Mouse (Mus musculus) spleen, embryonic (tissue): ENCODE results near the gene Mafg.

Experiments
- CTCF ChIA-PET: fragments of 350-600 bp; sonication (Branson Sonifier 250); formaldehyde crosslinking; loops from one replicate; lab custom pipeline; 2022; lab: Charles Lee

The Mafg gene

DNA sequence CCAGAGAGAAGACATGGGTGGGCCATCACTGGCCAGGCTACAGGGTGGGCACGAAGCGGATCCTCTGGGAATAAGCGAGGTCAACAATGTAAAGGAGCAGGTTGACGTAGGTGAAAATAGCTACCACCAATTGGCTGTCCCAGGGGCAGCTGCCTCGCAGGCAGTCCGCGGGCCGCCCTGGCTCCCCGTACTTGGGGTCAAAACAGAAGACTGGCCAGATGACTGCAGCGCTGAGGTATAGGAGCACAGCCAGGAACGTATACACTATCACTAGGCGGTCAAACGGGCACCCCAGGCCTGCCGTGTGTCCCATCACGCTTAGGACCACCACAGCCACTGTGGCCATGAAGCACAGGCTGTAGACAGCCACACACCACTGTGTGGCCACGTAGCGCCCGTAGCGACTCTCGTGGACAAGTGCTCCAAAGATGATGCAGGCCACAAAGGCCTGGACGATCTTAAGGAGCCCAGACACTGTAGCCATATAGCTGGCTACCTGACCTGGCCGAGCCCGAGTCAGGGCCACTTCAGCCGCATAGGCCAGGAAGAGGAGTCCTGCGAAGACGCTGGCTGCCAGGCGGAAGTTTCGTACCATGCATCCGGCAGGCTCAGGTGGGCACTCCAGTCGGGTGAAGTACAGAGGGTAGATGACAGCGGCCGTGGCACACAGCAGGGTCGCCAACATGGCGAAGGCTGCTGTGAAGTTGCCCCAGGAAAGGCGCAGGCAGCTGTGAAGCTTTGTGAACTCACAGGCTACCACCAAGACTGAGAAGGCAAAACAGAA lies 13.8 kb upstream of the Mafg start:
- CTCF ChIA-PET: no interaction called here

DNA sequence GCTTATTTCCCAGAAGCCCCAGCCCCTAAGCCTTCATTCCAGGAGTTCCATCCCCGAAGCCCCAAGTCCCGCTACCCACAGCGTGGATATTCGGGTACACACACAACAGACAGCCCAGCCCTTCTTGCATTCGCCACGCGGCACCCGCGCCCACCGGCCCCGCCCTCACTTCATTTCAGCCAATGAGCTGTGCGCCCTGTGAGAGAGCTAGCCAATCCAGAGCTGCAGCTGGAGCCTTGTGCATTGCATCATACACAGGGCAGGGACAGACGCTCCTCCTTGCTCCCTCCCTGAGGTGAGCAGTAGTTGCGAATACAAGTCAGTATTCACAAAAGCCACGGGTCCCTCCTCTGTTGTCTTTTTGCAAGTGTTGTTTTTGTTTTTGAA lies 10.2 kb upstream of the Mafg start, which contains the start of gene Pycr1:
Gene Pycr1 (minus strand): TSS at position 169 of the 387 bp plus-strand sequence.
- CTCF ChIA-PET: interaction anchor here (0.9 kb wide), 1 partner anchor 22 kb away, joined by 3 read pairs; no protein-coding TSS in a partner anchor

DNA sequence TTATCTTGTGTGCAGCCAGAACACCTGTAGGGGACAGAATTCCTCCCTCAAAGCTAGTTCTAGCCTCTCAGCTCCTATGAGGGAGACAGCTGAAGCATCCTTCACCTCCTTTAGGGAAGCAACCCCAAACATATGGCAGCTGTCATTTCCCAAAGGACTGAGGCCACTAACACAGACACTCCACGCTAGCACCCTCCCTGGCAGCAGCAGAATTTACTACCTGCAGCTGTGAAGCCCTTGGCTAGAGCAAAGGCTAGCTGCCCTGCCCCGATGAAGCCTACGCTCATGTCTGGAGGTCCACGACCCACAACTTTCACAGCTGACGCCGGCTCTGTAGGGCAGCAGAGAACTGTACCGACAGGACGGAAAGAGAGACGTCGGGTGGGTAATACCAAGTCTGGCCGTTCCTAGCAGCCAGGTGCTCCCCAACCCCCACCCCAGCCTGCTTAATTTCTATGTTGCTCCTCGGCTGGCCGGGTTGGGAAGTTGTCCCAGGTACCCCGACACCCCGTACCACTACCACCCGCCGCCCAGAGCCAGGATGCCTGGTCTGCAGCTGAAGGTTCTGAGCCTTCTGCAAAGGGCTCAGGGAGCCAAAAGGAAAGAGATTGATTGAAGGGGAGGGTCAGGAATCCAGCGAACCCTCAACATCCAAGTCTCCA lies 9.7 kb upstream of the Mafg start:
- CTCF ChIA-PET: interaction anchor here (0.9 kb wide), 1 partner anchor 22 kb away, joined by 3 read pairs; no protein-coding TSS in a partner anchor

DNA sequence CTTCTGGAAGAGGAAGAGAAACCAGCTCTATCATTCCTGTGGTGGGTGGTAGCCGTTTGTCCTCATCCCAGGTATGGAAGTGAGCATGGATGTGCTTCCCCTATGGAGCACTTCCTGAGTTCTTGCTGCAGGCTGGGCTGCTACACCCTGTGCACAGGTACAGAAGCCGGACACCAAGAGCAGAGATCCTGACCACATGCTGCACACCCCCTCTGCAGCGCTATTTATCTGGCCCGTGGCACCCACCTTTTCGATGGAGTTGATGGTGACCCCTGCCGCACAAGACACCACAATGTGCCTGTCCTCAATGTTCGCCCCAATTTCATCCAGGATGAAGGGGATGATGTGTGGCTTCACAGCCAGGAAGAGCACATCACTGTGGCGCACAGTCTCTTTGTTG lies 8.5 kb upstream of the Mafg start:
- CTCF ChIA-PET: no interaction called here

DNA sequence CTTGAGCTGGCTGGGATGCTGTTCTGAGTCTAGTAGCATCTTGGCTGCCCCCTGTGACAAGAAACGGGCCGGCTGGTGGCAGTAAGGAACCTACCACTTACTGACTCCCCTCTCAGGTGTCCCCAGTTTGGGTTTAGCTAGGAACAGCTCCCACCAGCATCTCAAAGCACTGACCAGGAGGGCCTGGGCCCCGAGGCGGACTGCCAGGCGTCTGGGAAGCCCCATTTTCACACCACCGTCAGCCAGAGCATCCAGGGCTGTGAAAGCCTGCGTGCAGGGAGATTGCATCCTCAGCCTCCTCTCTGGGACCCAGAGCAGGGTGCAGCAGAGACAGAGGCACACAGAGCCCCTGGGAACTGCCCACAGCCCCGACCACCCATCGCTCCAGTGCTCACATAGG lies 7.9 kb upstream of the Mafg start:
- CTCF ChIA-PET: no interaction called here

DNA sequence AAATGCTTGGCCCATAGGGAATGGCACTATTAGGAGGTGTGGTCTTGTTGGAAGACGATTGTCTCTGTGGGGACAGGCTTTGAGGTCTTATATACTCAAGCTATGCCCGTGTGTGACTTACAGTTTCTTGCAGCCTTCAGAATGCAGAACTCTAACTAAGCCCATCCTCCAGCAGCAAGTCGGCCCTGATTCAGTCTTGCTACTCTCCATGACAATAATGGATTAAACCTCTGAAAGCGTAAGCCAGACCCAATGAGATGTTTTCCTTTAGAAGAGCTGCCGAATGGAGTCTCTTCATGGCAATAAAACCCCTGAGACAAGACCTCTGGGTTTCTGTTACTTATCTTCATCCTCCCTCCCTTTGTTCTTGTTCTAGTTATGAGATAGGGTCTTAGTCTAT lies 1.4 kb upstream of the Mafg start:
- CTCF ChIA-PET: no interaction called here

DNA sequence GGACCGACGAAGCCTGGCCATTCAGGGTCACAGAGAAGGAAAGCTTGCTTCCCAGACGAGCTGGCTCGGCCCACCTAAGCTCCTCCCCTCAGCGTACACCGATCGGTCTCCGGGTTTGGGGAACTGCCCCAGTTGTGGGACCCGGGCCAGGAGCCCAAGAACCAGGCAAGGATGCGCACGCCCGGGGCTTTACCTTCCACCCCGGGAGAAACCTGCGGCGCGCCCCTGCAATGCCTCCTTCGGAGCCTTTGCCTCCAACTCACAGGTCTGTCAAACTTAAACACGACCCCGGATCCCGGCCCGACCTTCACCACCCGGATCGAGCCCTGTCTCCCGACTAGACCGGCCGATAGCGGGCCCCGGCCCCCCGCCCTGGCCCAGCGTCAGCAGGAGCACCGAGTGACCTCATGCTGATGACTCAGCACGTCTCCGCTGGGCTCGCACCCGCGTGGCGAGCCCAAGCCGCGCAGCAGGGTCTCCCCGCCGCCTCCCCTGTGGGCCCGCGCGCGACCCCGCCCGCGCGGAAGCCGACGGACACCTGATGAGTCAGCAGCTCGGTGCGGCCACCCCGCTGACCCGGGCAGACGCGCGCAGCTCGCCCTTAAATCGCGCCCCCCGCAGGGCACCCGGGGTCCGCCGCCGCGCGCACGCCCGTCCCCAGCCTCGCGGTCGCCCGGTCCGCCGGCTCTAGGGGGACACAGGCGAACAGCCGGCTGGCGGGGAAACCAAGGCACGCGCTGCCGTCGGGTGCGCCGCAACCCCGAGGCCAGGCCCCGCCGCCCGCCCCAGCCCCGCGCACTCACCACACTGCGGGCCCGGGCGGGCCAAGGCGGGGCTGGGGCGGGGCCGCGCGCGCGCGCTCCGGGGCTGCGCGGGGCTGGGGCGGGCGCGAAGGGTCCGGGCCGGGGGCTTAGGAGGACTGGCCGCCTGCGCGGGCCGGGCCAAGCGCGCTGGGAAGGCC lies 561 bp downstream of the Mafg start:
- CTCF ChIA-PET: no interaction called here

DNA sequence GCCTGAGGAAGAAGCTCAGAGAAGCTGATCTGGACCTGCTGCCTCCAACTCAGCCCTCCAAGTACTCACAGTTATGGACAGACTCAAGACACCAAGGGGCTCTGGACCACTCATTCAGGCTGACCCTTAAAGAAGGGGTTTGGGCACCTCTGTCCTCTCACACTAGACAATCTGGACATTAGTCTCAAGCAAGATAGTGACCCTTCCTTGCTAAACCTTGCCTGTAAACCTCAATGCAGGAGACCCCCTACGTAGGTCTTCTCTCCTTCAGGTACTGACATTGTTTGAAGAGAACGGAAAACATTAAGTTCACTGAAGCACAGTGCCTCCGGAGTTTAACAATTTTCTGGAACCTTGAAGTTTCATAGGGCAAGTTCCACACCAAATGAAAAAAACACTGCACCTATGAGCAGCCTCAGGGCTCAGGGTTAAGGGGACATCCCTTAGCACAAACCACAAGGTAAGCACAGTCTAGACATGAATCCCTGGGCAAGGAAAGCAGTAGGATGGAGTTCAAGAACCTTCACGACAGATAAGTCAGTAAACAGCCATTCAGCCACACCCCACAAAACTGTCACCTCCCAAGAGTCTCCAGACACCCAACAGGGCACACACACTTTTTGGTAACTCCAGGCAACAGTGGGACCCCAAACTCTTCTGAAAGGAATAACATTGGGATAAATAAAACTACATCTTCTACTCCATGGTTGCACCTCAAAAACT lies 1.5 kb downstream of the Mafg start:
- CTCF ChIA-PET: no interaction called here

DNA sequence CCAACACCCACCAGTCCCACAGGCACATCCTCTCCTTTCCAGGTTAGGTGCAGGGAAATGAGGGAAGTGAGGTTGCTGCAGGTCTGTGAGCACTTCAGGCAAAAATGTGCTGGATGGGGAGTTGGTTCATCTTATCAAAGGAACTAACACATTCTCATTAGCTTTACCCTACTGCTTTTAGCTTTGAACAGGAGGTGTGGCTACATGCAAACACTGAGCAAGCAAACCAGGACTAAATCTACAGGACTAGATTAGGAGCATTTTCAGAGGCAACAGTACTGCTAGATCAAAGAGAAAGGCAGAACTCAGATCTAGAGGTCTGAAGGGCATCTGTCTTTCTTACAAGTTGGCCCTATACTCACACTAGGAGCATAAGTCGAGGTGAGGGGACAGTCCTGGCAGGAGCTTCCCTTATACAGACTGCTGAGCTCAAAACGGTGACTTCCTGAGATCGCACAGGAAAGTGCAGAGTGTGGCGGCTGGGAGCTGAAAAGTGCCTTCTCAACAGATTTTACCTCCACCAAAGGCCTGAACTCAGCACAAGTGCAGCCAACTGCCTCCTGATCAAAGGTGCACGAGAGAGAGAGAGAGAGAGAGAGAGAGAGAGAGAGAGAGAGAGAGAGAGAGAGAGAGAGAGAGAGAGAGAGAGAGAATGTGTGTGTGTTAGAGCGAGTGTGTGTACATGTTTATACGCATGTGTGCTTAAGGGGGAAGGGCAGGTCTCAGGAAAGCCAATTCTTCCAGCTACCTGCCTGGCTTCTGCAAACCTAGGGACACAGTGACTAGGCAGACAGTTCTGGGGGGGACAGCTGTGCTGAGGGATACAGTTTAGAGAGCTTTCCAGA lies 2.3 kb downstream of the Mafg start:
- CTCF ChIA-PET: interaction anchor here (0.7 kb wide), 1 partner anchor 323 kb away, joined by 3 read pairs; no protein-coding TSS in a partner anchor

DNA sequence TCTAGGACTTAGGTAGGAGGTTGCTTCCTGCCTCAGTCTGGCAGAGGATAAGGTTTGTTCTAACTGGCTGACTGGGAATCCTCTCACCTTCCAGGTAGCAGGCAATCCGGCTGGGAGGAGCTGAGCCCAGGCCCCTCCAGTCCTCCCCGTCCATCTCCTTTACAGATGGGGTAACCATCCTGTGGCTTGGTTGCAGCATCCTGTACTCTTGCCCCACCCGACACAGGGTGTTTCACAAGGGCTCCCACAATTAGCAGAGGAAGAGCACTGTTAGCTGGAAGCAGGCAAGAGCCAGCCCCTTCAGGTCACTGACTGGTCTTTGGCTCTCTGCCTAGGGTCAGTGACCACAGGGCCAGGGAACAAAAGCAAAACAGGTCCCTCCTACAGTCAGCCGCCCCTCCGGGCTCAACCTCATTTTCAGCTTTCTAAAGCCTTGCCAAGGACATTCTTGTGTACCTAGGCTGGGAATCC lies 3.0 kb downstream of the Mafg start:
- CTCF ChIA-PET: no interaction called here

DNA sequence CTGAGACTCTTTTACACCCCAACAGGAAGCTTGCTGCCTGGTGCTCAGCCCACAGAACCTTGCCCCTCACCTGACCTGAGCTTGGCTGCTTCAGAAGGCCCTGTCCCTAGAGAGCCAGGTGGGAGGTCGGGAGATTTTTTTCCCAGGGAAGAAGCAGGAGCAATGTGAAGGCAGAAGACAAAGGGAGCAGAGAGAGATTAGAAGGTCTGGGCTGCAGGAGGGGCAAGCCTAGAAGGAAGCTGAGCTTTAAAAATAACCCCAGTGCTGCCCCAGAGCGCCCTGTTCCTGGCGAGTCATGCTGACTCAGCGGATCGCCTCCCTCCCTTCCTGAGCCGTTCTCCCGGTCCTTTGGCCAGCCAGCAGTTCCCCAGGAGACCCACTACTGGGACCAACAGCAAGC lies 3.5 kb downstream of the Mafg start:
- CTCF ChIA-PET: no interaction called here

DNA sequence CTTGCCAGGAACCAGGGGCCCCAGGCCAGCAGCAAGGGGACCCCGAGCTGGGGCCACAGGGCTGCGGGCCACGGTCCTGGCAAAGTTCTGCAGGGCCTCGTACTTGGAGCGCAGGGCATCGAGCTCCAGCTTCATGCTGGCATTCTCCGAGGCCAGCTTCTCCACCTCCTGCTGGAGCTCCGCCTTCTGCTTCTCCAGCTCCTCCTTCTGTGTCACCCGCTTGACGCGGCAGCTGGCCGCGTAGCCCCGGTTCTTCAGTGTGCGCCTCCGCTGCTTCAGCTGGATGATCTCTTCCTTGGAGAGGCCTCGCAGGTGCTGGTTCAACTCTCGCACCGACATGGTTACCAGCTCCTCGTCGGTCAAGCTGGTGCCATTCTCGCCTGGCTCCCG lies 4.1 kb downstream of the Mafg start:
- CTCF ChIA-PET: interaction anchor here (0.6 kb wide), 1 partner anchor 41 kb away, joined by 3 read pairs; no protein-coding TSS in a partner anchor

DNA sequence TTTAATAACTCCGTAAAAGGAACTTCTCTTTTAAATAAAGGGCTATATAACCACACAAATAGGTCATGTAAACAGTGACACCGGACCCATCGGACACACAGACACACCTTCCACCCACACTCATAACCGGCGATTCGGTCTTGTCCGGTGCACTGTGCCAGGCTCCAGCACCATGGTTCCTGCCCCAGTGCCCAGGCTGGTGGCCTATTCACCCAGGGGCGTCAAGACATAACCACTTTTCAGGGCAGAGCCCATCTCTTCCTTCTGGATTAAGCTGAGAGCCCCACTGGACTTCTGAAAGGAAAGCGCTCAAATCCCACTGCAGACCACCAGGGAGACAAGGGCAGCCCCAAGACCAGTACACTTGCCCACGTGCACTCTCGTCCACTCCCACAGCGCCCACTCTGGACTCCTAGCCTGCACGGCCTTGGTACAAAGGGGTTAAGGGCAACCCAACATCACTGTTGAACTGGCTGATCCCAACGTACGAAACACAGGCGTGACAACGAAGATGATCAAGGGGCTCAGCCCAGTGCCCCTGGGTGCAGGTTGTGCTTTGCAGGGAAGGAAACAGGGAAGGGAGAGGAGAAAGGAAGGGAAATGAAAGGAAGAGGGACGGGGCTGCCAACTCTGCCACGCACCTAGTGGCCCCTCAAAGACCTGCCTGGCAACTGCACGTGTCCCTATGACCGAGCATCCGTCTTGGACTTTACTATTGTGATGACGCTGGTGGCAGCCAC lies 4.6 kb downstream of the Mafg start:
- CTCF ChIA-PET: interaction anchor here (0.6 kb wide), 1 partner anchor 42 kb away, joined by 3 read pairs; no protein-coding TSS in a partner anchor

DNA sequence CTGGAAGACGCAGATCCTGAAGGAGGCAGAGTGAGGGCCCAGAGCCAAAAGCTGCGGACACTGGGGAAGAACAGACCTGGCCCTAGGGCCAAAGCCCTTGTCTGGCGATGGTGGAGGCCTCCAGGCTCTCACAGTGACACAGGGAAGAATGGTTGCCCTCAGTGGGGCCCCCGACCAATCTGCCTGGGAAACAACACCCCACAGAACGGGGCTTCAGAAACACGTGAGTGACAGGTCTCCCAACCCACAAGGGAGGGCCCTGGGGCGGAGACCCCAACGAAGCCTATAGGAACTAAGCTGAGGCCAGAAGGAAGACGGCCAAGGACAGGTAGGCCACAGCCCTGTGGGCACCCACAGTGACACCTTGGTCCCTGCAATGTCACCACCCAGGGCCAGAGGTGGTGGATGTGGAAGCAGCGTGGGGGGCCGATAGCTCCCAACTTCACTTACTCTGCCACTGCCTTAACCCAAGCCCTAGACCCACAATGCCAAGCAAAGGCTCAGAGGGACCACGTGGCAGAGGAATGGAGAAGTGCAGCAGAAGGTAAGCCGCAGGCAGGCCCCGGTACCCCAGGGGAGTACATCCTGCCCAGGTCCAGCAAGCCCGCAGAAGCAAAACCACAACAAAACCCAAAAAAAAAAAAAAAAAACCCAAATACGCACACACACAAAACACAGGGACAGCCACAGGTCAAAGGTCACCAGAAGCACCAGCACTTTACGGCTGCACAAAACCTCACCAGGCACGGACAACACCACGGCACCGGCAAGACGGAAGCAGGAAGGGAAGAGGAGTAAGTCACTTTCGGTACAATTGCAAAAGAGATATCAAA lies 5.7 kb downstream of the Mafg start:
- CTCF ChIA-PET: no interaction called here

DNA sequence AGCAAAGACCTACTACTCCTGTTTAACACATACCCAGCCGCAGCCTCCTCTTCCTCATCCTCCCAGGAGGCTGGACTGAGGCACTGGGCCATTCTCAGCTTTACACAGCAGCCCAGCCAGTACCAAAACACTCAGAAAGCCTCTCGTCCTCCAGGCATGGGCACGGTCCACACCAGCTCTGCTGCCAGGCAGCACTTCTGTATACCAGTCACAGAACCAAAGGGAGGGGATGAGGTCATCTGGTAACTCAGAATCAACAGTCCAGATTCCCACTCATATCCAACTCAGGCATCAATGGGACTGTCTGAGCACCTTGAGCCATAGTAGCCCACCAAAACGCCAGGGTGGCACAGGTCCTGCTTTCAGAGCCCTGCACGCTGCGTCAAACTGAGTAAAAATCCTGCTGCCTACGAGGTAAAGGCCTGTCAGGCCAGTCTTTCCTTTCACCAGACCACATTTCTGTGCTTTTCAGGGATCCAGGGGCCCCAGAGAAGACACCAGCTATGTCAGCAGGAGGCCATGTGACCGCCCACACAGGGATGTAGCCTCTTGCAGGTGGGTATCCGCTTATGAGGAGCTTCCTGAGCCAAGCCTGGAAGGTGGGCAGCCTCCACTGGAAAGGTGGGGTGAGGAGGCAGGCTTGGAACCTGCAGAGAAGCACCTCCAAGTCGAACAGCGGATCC lies 6.5 kb downstream of the Mafg start:
- CTCF ChIA-PET: interaction anchor here (0.6 kb wide), 1 partner anchor 52 kb away, joined by 16 read pairs; no protein-coding TSS in a partner anchor

DNA sequence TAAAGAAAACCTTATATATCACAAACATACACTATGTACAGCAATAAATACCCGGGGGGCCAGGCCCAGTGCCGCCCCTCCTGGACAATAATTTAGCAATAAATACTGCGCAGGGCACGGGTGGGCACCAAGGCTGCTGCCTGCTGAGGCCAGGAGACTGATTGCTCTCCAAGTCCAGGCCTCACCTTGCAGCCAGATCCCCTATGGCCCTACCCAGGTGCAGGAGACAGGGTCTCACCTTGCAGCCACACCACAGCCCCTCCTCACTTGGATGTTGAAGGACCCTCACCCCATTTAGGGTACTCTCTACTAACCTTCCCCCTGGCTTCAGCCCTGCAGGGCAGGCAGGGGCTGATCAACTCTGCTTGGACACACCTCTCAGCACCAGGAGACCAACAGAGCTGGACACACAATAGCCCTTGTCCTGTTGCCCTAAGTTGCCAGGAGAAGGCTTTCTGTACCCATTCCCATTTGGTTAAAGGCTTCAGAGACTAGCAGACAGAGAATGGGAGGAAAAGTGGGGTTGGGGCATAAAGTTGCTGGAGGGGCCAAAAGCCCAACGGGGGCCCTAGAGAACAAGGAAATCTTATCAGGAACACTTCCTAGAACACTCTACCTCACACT lies 8.1 kb downstream of the Mafg start, which contains the start of gene Sirt7:
Gene Sirt7 (minus strand): TSS at position 89 of the 624 bp plus-strand sequence.
- CTCF ChIA-PET: no interaction called here

DNA sequence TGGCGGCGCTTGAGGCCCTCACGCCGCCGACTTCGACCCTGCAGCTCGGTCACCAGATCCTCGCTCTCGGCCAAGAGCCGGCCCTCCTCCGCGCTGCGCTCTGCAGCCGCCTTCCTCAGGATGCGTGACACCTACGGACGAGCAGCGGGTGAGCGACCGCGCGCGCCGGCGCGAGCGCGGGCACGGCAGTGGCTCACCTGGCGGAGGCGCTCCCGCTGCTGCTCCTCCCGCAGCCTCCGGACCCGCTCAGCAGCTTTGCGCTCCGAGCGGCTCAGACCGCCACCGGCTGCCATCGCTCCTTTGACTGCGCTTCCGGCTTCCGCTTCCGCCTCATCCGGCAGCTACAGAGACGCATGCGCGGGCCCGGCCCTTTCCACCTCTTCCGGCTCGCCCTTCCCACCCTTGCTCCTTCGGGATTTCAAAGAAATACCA lies 8.7 kb downstream of the Mafg start:
- CTCF ChIA-PET: interaction anchor here (1.1 to 1.2 kb wide), 2 partner anchors 27 to 305 kb away, joined by 3 to 4 read pairs; no protein-coding TSS in a partner anchor
